Mouse (Mus musculus) brain, embryonic 14.5 days (tissue): ENCODE results near the gene Dnajb2. TPM values are rescaled to one million over a fixed set of nuclear protein-coding genes. Genes with fewer than 3 reads are reported as not detected.

Experiments used
- DNase-seq: peaks from one replicate; pipeline ENCODE4 v3.0.0-alpha.2; 2011; ENCODE audit warnings: low read depth
- CTCF ChIP-seq: fragments of 200-500 bp; IDR thresholded peaks from 2 replicates; pipeline ENCODE4 v1.5.1; 2012; ENCODE audit warnings: inconsistent platforms, mild to moderate bottlenecking, moderate library complexity, borderline replicate concordance; ENCODE audit not compliant: insufficient read depth, insufficient read length; ENCODE audit errors: extremely low read depth
- POLR2A ChIP-seq: fragments of 200-500 bp; IDR thresholded peaks from 2 replicates; pipeline ENCODE4 v1.6.1; 2012; ENCODE audit warnings: mild to moderate bottlenecking, inconsistent platforms, borderline replicate concordance; ENCODE audit not compliant: poor library complexity, insufficient read depth, insufficient read length, severe bottlenecking; ENCODE audit errors: extremely low read depth
- polyA plus RNA-seq: library from polyadenylated mRNA; depleted of rRNA; stranded (reverse); fragments of >200 nt; gene quantifications from 2 replicates; pipeline ENCODE4 v1.2.3, GENCODE M21; 2012; rRNA removed

Gene Dnajb2
- polyA plus RNA-seq, 1 experiment = 53.3 TPM

- TF ChIP-seq CTCF = no peak
Measured at GRCm38 (mm10) chr1:75284911-75285310, 48.7 kb downstream of the Dnajb2 start.

GRCm38 (mm10) chr1:75289376-75289775, 53.2 kb downstream of the Dnajb2 start:
- TF ChIP-seq POLR2A = no peak
- TF ChIP-seq CTCF = no peak
- peak; percentile 96 for DNase-seq

More at GRCm38 (mm10) chr1:75284911-75285310, 48.7 kb downstream of the Dnajb2 start:
- no peak for DNase-seq

DNA sequence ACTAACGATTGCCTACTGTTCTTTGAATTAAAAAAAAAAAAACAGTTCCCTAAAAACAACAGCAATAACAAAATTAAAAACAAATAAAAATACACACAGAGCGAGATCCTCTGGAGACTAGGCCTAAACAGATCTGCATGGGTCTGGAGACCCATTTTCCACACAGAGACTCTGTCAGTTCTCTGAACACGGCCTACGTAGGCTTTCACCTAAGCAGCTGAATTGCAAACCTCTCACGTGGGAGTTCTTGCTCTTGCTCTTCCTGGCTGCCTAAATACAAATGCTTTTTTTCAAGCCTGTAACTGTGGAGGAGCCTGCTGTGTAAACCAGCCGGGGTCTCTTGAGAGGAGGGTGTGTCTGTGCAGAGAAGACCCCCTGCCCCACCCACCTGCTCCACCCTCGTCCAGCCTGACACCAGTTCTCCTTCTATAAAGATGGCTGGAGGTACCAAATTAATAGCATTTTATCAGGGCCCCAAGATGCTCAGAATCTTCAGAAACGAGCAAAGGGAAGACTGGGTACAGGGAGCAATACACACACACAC, 53.8 kb downstream of the Dnajb2 start:
- TF ChIP-seq POLR2A (no peak), CTCF (no peak)
- peak; percentile 52 for DNase-seq

DNA sequence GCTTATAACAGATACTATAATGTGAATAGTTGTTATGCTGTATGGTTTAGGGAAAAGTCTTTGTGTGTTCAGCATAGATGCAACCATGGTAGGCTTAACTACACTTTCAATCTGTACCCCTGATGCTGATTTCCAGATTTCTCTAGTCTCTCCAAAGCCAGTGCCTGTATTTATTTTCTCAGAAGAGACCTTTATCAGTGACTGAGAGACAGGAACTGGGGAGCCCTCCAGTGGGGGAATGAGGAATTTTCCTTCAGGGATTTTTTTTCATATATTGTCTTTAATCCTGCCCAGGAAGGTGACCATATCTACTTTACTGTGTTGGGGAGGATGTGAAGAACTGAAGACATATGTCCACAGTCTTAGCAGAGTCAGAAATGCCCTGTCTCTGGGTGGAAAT, 54.4 kb downstream of the Dnajb2 start:
- peak; percentile 77 for DNase-seq

DNA sequence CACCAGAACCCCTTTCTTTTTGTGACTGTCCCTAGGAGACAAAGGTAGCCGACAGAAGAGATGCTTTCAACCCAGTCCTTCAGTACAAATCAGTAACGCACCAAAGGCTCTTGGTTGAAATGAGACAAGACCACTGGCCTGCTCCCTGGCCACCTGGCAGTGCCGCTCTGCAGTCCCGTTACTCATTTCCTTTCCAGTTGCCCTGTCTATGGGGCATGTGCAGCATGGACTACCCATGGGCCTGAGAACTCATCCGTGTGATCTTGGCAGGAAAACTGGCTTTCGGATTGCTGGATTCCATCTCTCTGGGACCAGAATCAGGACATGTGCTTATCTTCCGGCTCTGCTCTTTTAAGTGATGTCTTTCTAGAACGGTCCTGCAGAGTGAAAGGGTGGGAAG, 55.1 kb downstream of the Dnajb2 start:
- DNase-seq = no peak
- no peak for TF ChIP-seq CTCF
- no peak for TF ChIP-seq POLR2A

More for the DNA sequence above, 54.4 kb downstream of the Dnajb2 start:
- TF ChIP-seq POLR2A (no peak), CTCF (peak; percentile 42; the same call in 1 of the 2 replicates)

DNA sequence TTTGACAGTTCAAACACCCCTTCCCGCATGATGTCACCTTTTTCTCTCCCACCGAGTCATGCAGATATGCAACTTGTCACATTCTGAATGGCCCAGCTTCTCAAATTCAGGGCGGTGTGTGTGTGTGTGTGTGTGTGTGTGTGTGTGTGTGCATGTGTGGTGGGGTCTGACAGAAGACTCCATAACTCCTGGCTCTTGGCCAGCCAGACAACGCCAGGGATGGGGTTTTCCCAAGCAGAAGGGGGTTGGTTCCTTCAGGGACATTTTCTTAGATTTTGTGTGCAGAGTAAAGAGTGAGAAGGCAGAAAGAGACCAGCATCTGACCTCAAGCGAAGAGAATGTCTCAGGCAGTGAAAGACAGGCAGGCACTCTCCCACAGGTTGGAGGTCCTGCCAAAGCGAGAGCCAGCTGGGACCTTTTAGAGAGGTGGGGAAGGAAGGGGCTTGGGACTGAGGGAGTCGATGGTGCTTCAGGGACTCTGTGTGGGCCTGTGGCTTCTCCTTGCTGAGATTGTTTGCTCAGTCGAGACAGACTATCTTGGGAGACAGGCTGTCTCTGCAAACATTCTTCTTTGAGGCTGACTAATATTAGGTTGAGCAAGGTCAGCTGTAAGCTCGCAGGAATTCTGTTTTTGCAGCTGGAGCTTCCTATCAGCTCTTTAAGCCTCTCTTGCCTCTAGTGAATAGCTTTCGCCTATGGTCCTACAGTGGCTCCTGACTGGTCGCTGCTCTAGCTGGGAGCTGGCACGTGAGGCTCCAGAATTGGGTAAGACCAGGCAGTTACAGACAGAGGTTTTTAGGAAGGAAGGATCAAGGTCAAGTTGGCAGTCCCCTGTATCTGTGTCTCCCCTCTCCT, 56.5 kb downstream of the Dnajb2 start:
- DNase-seq = no peak
- no peak for TF ChIP-seq POLR2A
- no peak for TF ChIP-seq CTCF

- DNase-seq = no peak
- TF ChIP-seq CTCF = no peak
- TF ChIP-seq POLR2A = no peak
Measured at GRCm38 (mm10) chr1:75293331-75293701, 57.1 kb downstream of the Dnajb2 start.

- TF ChIP-seq POLR2A (no peak), CTCF (no peak)
- no peak for DNase-seq
Measured at GRCm38 (mm10) chr1:75294294-75294693, 58.1 kb downstream of the Dnajb2 start.

Other genes starting within 250 kb of the Dnajb2 start
- 2.4 and 2.6 TPM in 2 replicates for gene Nhej1, start 111.2 kb upstream of the Dnajb2 start, polyA plus RNA-seq
- 0.06 TPM in 1 of 2 replicates, not detected in the other for gene Slc23a3, start 102.5 kb upstream of the Dnajb2 start, polyA plus RNA-seq
- 59.8 and 64.9 TPM in 2 replicates for gene Cnppd1, start 93.7 kb upstream of the Dnajb2 start, polyA plus RNA-seq
- gene Retreg2, start 93.6 kb upstream of the Dnajb2 start, polyA plus RNA-seq = 184 and 196 TPM in 2 replicates
- 47.4 and 58.5 TPM in 2 replicates for gene Zfand2b, start 67.8 kb upstream of the Dnajb2 start, polyA plus RNA-seq
- gene Abcb6, start 56.0 kb upstream of the Dnajb2 start, polyA plus RNA-seq = 32.6 and 40.9 TPM in 2 replicates
- 22.6 and 34.6 TPM in 2 replicates for gene Ankzf1, start 44.3 kb upstream of the Dnajb2 start, polyA plus RNA-seq
- gene Atg9a, start 44.2 kb upstream of the Dnajb2 start, polyA plus RNA-seq = 63.2 and 68.4 TPM in 2 replicates
- 30.9 and 37.9 TPM in 2 replicates for gene Glb1l, start 25.6 kb upstream of the Dnajb2 start, polyA plus RNA-seq
- 214 and 265 TPM in 2 replicates for gene Stk16, start 25.6 kb upstream of the Dnajb2 start, polyA plus RNA-seq
- gene Tuba4a, start 16.5 kb upstream of the Dnajb2 start, polyA plus RNA-seq = 3.3 and 7.9 TPM in 2 replicates
- not detected in 2 replicates for gene A630095N17Rik, start 4.3 kb upstream of the Dnajb2 start, polyA plus RNA-seq
- 33.4 and 53.4 TPM in 2 replicates for gene Ptprn, start 28.1 kb downstream of the Dnajb2 start, polyA plus RNA-seq
- 78.9 and 87.2 TPM in 2 replicates for gene Resp18, start 42.0 kb downstream of the Dnajb2 start, polyA plus RNA-seq
- gene Dnpep, start 81.6 kb downstream of the Dnajb2 start, polyA plus RNA-seq = 140 and 189 TPM in 2 replicates
- 1.0 and 1.4 TPM in 2 replicates for gene Des, start 123.9 kb downstream of the Dnajb2 start, polyA plus RNA-seq
- 49.2 and 56.1 TPM in 2 replicates for gene Speg, start 138.9 kb downstream of the Dnajb2 start, polyA plus RNA-seq
- 98.7 and 144 TPM in 2 replicates for gene Gmppa, start 199.5 kb downstream of the Dnajb2 start, polyA plus RNA-seq
- gene Asic4, start 214.0 kb downstream of the Dnajb2 start, polyA plus RNA-seq = 23.3 and 41.3 TPM in 2 replicates
- 71.7 and 78.3 TPM in 2 replicates for gene Chpf, start 242.9 kb downstream of the Dnajb2 start, polyA plus RNA-seq
- gene Tmem198, start 243.1 kb downstream of the Dnajb2 start, polyA plus RNA-seq = 46.9 and 57.2 TPM in 2 replicates